Mouse (Mus musculus): ENCODE results near the gene Vmn1r84. TPM values are rescaled to one million over a fixed set of nuclear protein-coding genes. Genes with fewer than 3 reads are reported as not detected.

The Vmn1r84 gene
- polyA plus RNA-seq (2015; fragmentation: Nextera tagmentation; extraction: Ambion mirVana): not detected in 2 replicates

DNA sequence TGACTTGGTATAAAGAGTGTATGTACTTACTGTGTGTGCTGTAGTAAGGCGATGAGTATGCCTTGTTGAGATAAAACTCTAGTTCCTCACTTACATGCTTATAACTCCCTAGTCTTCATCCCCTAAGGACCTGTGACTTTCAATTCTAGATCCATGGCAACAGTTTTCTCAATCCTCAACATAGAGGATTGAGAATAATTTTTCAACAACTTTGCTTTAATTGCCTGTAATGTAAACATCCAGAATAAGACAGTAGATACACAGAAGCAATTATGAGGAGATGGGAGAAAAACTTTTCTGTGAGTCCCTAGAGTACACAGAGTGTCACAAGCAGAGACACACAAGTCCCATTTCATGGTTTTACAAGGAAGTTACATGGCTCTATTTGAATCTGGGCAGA, at the start of gene Vmn1r84:
Vmn1r84 (minus strand) TSS at position 101 of the 400 bp plus-strand sequence.
- ATAC-seq (ENCODE audit: insufficient read depth, low FRiP score, low read depth): no peak
- WGBS: 58% methylated on average over 1 of the region's 1 CpGs
- H3K27me3 ChIP-seq (replicated peaks): no peaks in the 10 kb centered on the region

DNA sequence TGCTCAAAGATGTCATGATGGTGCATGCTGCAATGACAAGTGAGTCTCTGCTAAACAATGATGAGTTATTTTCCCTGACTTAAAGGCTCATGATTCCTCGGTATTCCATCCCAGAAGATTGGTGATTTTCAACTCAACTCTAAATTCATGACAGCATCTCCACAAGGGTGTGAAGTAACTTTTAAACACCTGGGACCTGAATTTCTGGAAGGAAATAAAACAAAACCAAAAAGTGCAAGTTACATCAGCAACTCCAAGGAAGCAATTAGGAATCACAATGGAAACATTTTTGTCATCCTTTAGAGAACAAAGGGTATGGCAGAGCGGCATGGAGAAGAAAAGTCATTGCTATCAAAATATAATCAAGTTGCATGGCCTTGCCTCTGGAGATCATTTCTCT, 39.7 kb downstream of the Vmn1r84 start, which contains the start of gene Vmn1r83:
Vmn1r83 (minus strand) TSS at position 101 of the 400 bp plus-strand sequence.
- Histone ChIP-seq H3K4me1 (no peaks in the 10 kb centered on the region), H3K9me3 (0 out of 2 replicates have a peak, but pooled peaks cover 3% of the 10 kb centered on the region), H3K4me2 (no peak within 1 kb of the TSS), H3K27ac (no peak within 1 kb of the TSS), H3K27me3 (replicated peaks) (no peaks in the 10 kb centered on the region), H3K36me3 (no peaks in the 10 kb centered on the region), H3K4me3 (replicated peaks) (no peak within 1 kb of the TSS), H3K9ac (no peak within 1 kb of the TSS)
- WGBS: 78% methylated on average over 2 of the region's 2 CpGs
- ATAC-seq (ENCODE audit: insufficient read depth, low FRiP score, low read depth): no peak

More for the DNA sequence above, at the start of gene Vmn1r84:
- Histone ChIP-seq H3K4me2 (no peak within 1 kb of the TSS), H3K27ac (no peak within 1 kb of the TSS), H3K36me3 (no peaks in the 10 kb centered on the region), H3K4me3 (replicated peaks) (no peak within 1 kb of the TSS), H3K9me3 (no peaks in the 10 kb centered on the region), H3K9ac (no peak within 1 kb of the TSS), H3K4me1 (no peaks in the 10 kb centered on the region)

Small RNAs within 50 kb of the gene (microRNA-seq; reads per million reads assigned to microRNA genes)
- not detected for gene Gm23521

Other genes with a start within 250 kb of the Vmn1r84 start
- not detected in 2 replicates for gene Vmn1r78, start 219.0 kb downstream of the Vmn1r84 start, polyA plus RNA-seq (2015; fragmentation: Nextera tagmentation; extraction: Ambion mirVana)
- not detected in 2 replicates for gene Vmn1r79, start 198.0 kb downstream of the Vmn1r84 start, polyA plus RNA-seq (2015; fragmentation: Nextera tagmentation; extraction: Ambion mirVana)
- gene Vmn1r80, start 180.0 kb downstream of the Vmn1r84 start, polyA plus RNA-seq (2015; fragmentation: Nextera tagmentation; extraction: Ambion mirVana): not detected in 2 replicates
- not detected in 2 replicates for gene Vmn1r81, start 101.0 kb downstream of the Vmn1r84 start, polyA plus RNA-seq (2015; fragmentation: Nextera tagmentation; extraction: Ambion mirVana)
- not detected in 2 replicates for gene Vmn1r82, start 68.8 kb downstream of the Vmn1r84 start, polyA plus RNA-seq (2015; fragmentation: Nextera tagmentation; extraction: Ambion mirVana)
- 0.08 TPM in 1 of 2 replicates, not detected in the other for gene Vmn1r83, start 39.8 kb downstream of the Vmn1r84 start, polyA plus RNA-seq (2015; fragmentation: Nextera tagmentation; extraction: Ambion mirVana)
- gene Zfp551, start 53.5 kb upstream of the Vmn1r84 start, polyA plus RNA-seq (2015; fragmentation: Nextera tagmentation; extraction: Ambion mirVana): 3.8 and 4.0 TPM in 2 replicates
- 17.5 and 17.7 TPM in 2 replicates for gene Zfp606, start 109.0 kb upstream of the Vmn1r84 start, polyA plus RNA-seq (2015; fragmentation: Nextera tagmentation; extraction: Ambion mirVana)
- not detected in 2 replicates for gene 2900092C05Rik, start 143.2 kb upstream of the Vmn1r84 start, polyA plus RNA-seq (2015; fragmentation: Nextera tagmentation; extraction: Ambion mirVana)
- under 0.01 and 0.01 TPM in 2 replicates for gene Vmn2r53, start 239.5 kb upstream of the Vmn1r84 start, polyA plus RNA-seq (2015; fragmentation: Nextera tagmentation; extraction: Ambion mirVana)

All from stomach, embryonic 15.5 days (tissue).